Mouse (Mus musculus) T-helper 2 cell (primary cell): ENCODE results near the gene Gamt.

Source experiments
- in situ Hi-C: fragments of 300-600 bp; cut with MboI, MseI; formaldehyde crosslinking; loops from one replicate; pipeline ENCODE4 v1.15.1; 2025; ENCODE audit warnings: high pct_unique_total_duplicates

The Gamt gene

DNA sequence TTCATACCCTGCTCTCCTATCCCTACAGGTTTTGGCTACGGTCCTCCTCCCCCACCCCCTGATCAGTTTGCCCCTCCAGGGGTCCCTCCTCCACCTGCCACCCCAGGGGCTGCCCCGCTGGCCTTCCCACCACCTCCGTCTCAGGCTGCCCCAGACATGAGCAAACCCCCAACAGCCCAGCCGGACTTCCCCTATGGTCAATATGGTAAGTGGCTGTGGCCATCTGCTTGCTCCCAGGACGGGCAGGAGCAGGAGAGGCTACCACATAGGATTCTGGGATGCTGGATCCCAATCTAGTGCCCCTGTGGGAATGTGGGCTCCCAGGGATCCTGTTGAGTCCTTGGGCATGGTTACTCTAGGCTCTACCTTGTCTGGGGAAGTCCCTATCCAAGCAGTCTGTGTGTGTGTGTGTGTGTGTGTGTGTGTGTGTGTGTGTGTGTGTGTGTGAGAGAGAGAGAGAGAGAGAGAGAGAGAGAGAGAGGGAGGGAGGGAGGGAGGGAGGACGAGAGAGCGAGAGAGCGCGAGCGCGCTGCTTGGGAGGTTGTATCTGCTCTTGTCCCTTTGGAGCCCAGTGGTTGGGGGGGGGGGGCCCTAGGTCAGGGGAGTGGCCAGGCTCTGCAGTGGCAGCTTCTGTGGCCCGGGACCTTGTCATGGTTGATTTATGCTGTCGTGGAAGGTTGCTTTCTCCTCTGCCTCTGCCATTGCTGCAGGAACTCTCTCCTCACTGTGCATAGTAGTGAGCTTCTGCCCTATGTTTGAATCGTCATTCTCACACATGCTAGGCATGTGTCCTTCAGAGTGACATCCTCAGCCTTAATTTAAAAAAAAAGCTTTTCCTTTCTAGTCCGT, 24.6 kb upstream of the Gamt start:
- in situ Hi-C loops: no loop called here

DNA sequence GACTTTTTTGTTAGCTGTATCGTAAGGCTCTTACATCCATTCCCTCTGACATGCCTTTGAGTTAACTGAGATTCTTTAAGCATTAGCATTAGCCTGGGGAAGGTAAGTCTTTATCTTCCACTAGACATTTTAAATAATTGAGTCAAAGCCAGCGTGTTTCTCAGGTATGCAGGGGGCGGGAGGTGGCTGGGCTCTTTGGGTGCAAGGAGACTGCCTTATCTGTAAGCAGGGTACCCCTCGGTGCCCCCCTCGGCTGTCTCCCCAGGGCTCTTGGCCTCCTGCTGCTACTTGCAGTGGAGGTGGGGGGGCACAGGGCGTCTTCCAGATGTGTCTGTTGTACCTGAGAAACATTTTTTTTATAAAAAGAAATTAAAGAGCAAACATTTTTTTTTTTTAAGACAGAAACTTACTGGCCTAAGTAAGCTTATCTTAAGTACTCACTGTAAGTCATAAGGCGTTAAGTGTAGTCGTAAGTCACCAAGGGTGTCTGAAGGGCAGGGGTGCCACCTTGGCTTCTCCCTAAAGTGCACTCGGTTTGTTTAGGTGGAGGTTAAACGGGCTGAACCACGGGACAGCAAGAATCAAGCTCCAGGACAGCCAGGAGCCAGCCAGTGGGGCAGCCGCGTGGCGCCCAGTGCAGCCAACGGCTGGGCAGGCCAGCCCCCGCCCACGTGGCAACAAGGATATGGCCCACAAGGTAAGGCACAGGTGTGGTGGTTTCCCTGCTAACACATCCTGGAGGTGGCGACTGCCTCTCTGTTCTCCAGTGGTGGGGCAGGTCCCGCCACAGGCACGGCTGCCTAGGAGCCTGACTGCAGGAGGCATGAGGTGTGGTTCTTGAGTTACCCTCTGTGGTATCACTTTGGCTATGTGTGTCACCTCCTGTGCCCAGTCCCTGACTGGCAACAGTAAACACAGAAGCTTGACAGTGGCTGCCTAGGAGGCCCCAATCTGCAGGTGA, 21.9 kb upstream of the Gamt start:
- in situ Hi-C loops: no loop called here

DNA sequence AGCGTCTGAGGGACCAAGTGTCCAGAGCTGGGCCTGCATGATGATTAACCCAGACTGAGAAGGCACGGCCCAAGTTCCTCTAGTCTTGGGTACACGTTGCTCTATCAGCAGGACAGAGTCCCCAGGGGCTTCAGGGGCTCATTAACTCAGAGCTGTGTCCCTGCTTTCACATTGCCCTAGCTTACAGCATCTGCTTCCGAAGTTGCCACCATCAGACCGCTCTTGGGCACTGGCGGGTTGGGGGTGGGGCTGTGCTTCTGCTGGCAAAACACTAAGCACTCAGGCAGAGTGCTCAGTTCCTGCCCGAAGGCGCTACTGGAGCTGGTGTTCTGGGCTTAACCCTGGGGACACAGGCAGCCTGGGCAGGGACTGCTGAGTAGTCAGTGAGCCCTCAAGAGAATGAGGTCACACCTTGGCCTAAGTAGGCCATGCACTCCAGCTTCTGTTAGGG, 21.1 kb upstream of the Gamt start:
- in situ Hi-C loops: no loop called here

DNA sequence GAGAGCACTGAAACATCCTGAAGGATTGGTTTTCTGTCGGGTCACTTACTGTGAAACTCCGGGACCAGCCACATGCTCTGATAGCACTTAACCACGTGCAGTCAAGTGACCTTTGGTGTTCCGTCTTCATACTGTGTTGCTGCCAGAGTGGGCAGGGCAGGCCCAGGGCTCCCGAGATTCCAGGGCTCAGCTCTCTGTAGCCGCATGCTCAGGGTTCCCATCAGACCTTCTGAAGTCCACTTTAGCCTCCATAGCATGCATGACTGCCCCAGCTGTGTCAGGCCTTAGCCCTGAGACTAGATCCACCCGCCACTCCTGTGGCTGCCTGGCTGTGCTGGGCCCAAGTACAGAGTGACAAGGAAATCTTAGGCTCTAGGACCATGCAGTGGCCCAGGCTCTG, 20.5 kb upstream of the Gamt start:
- in situ Hi-C loops: no loop called here

DNA sequence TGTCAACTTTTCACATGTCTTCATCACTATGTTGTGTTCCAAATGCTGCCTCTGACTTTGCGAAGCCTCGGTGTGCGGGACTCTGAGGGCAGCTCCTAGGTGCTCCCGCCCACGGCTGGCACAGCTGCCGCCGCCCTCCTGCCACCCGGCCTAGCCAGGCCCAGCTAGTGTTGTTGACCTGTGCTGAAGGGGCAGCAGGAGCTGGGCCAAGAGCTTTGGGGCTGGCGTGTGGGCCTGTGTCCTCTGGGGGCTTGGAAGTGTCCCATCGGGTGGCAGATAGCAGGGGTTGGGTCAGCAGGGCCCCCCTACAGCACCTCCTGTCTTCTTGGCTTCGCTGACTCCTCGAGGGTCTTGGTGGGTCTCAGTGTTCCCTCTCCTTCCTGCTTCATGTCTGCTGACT, 18.5 kb upstream of the Gamt start:
- in situ Hi-C loops: no loop called here

DNA sequence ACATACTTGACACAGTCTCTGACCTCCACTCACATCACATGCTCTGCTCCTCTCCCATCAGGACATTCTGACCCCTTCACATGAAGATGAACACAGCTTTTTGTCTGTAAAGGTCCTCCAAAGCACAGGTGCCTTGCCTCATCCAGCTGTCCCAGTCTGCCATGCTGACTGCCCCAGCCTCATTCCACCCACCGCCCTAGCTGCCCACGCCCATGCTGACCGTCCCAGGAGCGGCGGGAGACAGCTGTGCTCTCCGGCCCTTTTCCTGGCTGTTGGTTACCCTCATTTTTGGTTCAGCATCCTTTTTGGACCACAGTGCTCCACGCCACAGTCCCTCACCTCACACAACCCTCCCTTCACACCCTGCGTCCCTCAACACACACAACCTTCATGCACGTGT, 17.6 kb upstream of the Gamt start:
- in situ Hi-C loops: no loop called here

DNA sequence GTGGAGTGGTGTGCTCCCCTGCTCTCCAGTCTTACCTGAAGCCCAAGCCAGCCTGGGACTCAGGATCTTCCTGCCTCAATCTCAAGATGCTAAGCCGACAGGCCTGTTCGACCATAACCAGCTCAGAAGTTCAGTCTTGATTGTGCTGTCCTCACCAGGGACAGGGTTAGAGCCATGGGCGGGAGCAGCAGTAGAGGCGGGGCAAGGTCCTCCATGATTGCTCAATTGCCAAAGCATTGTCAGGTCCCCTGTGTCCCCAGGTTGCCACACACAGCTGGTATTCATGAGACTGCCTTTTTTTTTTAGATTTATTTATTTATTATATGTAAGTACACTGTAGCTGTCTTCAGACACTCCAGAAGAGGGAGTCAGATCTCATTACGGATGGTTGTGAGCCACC, 15.4 kb upstream of the Gamt start:
- in situ Hi-C loops: no loop called here

DNA sequence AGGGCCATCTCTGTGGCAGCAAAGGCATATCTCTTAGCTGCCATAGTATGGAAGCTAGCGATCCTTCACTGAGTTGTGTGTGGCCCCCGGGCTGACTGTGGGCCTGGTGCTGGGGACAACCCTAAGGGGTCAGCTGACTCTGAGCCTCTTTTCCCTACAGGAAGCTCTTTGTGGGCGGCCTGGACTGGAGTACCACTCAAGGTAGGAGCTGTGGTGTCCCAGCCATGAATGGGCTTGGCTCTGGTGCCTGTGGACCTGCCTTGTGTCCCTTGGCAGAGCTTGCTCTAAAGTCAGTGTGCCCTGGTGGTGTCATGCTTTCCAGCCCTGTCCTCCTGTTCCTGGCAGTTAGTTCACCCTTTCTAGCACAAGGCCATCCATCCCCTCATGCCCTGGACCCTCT, 13.0 kb upstream of the Gamt start:
- in situ Hi-C loops: no loop called here

DNA sequence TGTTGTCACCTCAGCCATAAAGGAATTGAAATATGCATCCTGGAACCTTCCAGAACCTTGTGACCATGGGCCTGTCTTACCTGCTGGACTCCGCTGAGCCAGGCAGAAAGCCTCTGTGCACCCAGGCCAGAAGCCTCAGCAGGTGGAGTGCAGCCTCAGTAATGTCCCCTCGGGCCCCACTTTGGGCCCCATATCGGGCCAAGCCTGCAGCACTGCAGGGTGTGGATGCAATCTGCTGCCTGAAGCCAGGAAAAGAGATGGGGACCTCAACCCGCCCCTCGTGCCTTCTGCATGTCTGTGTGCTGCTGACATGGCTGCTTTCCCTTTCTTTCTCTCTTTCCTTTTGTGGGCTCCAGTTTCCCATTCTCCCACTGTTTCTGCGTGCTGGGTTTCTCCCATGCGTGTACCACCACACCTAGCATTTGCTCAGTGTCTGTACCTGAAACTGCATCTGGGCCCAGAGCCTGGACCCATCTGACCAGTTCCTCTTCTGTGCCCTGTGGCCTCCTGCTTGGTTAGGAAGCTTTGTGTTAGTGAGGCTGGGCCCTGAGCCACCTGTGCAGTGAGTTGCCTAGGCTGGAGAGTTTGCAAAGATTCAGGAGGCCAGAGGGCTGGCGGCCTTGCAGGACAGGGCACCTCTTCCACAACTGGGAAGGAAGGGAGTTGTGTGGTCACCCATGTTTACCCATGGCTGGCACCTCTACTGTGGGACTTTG, 11.2 kb upstream of the Gamt start:
- in situ Hi-C loops: no loop called here

DNA sequence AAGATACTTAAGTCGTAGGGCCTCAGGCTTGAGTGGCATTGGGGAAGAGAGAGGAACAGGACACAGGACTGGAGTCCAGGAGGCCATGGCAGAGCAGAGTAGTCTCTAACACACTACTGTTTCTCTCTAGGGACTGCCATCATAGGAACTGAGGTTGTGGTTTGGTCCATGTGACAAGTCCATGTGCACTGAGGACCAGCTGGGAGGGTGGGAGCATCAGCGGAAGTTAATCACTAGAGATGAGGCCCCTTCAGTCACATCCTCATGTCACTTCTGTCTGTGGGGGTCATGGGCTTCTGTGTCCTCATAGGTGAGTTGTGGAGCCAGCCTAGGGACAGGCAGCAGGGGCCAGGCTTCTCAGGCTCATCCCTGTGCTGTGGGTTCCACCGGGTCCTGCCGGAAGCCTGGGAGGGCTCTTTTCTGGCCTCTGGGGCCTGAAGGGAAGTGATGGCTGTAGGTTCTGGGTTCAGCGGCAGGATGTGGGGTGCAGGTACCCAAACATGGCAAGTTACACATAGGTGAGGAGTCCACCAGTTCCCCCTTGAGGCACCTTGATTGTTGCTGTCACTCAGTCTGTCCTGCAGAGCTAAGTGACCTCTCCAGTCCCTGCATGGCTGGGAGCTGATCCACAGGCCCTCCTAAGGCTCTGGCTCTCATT, 10.5 kb upstream of the Gamt start:
- in situ Hi-C loops: no loop called here

DNA sequence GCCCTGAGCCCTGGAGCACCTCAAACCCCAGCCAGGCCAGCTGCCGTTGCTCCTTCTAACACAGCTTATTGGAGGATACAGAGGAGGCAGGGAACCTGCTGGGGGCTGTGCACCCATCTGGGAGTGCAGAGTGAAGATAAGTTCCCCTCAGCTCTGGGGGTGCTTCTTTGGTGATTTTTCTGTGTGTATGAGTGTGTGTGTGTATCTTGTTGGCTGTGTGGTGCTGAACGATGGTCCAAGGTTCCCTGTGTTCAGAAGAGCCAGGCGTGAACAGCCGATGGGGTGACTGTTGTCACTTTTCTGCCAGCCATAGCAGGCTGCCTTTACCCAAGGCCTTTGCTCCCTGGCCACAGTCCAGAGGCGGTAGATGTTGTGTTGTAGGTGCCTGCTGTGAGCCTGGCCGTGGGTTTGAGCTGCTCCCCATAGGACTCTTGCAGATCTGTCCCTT, 9.9 kb upstream of the Gamt start:
- in situ Hi-C loops: no loop called here

DNA sequence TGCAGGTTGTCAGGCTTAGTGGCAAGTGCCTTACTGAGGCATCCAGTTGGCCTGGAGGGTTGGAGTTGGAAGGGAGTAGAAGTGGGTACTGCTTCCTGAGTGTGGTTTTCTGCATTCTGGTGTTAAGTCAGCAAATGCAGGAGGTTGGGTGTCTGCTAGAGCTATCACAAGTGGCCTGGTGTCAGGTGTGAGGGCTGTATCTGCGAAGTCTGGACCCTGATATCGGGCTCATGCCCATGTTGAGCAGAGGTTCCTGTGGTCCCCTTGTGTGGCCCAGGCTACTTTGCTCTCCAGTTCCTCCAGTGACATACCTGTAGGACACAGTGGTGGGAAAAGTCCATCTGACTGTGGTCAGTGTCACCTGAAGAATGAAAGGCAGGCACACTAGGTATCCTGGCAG, 9.3 kb upstream of the Gamt start:
- in situ Hi-C loops: no loop called here

DNA sequence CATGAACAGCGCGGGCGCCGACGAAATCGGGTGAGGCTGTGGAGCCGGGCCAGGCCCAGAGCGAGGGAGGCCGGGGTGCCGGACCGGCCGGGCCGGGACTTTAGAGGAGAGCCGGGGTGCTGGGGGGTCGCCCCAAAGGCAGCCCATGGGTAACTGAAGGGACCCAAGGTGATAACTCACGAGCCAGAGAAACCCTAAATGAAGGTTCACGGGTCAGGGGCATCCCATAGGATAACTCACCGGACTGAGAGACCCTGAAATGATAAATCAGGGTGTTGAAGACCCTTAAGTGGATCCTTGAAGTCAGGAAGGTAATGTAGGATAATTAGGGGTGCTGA, 4.3 kb upstream of the Gamt start:
- in situ Hi-C loops: no loop called here

DNA sequence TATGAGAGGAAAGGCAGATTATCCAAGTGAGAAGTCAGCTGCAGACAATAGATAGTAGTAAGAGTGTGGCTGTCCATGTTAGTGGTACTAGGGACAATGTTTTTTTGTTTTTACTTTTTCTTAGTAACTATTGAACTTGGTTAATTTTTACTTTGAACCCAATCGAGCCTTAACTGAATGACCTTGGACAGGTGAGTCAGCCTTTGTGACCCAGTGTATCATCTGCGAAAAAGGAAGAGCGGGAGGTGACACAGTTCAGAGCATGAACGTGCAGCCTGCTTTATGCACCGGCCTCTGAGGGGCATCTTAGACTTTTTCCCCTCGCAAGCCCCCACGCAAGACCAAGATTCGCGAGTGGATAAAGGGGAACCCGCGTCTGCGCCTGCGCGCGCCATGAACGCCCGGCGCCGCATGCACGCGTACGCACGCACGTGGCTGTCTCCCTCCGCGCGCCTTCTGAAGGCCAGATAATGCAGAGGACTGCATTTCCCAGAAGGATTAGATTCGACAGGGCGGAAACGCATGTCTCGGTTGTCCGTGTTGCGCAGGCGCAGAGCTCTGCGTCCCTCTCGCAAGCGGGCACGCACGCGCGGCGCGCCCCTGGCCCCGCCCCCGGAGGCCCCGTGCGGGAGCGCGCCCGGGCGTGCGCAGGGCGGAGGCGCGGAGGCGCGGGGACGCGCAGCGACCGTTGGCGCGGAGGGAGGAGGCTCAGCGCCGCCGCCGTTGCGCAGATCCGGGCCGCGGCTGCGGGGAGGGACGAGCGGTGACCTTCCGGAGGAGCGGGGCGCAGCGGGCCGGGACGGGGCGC, 3.7 kb upstream of the Gamt start:
- in situ Hi-C loops: no loop called here

DNA sequence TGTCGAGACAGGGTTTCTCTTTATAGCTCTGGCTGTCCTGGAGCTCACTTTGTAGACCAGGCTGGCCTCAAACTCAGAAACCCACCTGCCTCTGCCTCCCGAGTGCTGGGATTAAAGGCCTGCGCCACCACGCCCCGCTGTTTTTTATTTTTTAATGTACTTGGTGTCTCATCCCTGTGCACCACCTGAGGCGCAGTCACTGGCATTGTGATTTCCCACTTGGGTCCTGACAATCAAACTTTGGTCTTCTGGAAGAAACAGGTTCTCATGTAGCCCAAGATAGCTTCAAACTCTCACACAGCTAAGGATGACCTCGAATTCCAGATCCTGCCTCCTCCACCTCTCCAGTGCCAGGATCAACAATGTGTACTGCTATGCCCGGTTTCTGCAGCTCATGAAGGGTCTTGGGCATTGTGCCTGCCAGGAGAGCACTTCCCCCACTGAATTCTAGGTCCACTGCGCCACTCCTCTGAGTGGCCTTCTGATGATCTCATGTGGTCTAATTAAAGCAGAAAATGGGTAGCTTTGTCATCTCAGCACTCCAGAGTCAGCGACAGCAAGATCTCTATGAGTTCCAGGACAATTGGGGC, 2.1 kb upstream of the Gamt start:
- in situ Hi-C loops: no loop called here

DNA sequence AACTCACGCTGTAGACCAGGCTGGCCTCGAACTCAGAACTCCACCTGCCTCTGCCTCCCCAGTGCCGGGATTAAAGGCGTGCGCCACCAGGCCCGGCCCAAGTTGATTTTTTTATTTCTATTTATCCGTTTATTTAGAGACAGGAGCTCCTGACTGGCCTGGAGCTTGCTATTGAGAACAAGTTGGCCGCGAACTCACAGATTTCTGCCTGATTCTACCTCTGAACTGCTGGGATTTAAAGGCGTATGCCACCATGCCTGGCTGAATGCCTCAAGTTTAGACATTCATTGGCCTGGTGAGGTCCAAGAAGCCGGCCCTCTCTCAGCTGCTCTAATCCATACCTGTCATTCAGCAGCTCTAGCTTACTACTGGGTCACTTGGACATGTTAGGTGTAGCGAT, 1.4 kb upstream of the Gamt start:
- in situ Hi-C loops: no loop called here

DNA sequence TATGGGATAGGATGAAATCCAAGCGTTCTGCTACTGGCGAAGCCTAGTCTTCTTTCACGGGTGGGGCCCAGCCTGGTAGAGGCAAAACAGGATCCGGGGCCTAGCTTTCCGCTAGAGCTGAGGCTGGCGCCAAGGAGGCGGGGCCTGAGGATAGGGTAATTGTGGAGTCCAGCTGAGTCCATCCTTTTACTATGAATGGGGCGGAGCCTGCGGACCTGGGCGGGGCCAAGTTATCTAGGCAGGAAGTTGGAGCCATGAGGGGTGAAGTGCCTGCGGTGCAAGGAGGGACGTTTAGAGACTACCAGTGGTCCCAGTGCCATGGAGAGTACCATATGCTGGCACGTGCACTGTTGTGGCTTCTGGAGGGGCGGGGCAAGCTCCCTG, 765 bp upstream of the Gamt start:
- in situ Hi-C loops: no loop called here

DNA sequence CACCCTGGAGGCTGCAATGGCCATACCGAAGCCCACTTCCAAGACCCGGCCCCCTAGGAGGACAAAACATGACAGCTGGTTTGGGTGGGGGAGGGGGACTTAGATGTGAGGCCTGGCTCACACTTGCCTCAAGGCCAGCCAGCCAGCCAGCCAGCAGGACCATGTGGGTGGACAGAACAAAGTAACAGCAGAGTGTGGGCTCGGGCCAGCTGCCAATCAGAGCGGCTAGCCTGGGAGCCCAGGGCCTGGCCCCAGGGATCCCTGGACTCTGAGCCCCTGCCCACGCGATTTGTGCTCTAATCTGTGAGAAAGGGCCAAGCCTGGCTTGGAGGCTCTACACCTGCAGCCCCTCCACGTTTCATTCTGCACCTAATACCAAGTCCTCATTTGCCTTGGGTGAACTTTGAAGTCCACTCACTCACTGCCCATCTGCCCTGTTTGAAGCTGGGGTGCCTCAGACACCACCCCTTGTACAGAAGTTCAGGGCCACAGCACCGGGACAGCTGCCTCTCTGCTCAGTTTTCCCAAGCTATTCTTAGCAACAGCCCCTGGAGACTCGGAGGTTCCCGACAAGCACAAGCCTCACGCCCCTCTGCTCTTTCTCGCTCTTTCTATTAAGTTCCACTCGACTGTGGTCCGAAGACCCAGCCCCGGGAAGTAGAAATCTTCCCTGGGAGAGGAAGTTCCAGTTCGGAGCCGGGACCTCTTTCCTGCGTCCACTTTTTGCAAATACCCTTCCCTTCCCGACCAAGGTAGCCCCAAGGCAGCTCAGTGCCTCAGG, 761 bp downstream of the Gamt start:
- in situ Hi-C loops: no loop called here

DNA sequence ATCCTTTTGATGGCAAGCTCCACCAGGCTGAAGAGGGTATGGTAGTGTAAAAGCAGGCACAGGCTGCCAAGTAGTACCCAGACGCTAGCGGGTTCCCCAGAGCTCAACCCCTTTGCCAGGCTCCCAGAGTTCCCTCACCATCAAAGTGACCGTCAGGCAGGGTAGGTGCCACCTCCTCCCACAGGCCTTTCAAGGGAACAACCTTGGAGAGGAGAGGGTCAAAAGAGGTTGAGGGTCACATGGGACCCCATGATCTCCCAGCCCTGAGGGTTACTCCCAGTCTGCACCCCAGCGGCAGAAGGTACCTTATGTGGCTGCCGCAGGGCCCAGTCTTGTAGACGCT, 1.4 kb downstream of the Gamt start:
- in situ Hi-C loops: no loop called here
